ENCODE assay signal across 11 mouse cellular contexts in the genomic region with DNA sequence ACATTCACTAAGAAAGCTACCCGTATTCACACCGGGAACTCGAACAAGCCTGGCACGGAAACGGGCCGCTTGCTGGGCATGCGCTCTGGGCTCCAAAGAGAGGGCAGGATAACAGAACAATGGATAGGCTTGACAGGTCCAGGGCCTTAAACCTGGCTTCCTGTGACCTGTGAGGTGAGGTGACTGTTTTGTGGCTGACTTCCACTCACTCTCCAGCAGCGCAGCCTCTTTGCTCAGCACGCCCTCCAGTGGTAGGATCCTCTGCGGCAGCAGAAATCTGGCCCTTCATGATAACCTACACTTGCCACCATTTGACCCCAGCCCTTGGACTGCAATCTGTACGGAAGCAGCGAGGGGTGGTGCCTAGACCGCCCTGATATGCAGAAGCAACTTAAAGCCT. TPM values are rescaled to one million over a fixed set of nuclear protein-coding genes. Genes with fewer than 3 reads are reported as not detected.
DNase-seq lines count a peak whose midpoint lies in the region; ATAC-seq and TF ChIP-seq lines count a peak whose summit lies in the region.
"Had no signal": no experiment of that assay in that cellular context is flagged by ENCODE, and none has a peak within 500 bp of the region (broad histone marks: within the 10 kb centered on the region; RNA-seq: fewer than 3 reads in every experiment).

No protein-coding gene starts in this region.

- no peak overlapping the region for H3K4me3 ChIP-seq in intestine, postnatal 0 days (ENCODE audit: low read depth, low read length)
- no peak overlapping the region for H3K4me3 ChIP-seq in intestine, embryonic 16.5 days (ENCODE audit: low read length)
- no peak overlapping the region for H3K4me3 ChIP-seq in forebrain, embryonic 12.5 days (replicated peaks)
- H3K4me3 ChIP-seq: lung, embryonic 15.5 days had no signal

- no peaks in the 10 kb centered on the region for H3K4me1 ChIP-seq in intestine, postnatal 0 days (replicated peaks; ENCODE audit: control insufficient read depth, insufficient read depth, low read length)
- H3K4me1 ChIP-seq in intestine, embryonic 16.5 days (ENCODE audit: control insufficient read depth, insufficient read depth, low read length), result no peaks in the 10 kb centered on the region
- H3K4me1 ChIP-seq in forebrain, embryonic 12.5 days, result no peaks in the 10 kb centered on the region; the same call in 1 of the 2 replicates
- H3K4me1 ChIP-seq: lung, embryonic 15.5 days had no signal

- H3K4me2 ChIP-seq in intestine, postnatal 0 days (replicated peaks; ENCODE audit: low read depth), result no peak overlapping the region
- no peak overlapping the region for H3K4me2 ChIP-seq in intestine, embryonic 16.5 days (ENCODE audit: low read depth, low read length)
- H3K4me2 ChIP-seq in forebrain, embryonic 12.5 days, result peak overlapping the region; percentile 19
- H3K4me2 ChIP-seq: lung, embryonic 15.5 days had no signal

- no peaks in the 10 kb centered on the region for H3K9me3 ChIP-seq in intestine, postnatal 0 days (ENCODE audit: control insufficient read depth)
- H3K9me3 ChIP-seq in intestine, embryonic 16.5 days (ENCODE audit: control insufficient read depth, low read length), result no peaks in the 10 kb centered on the region
- no peaks in the 10 kb centered on the region for H3K9me3 ChIP-seq in forebrain, embryonic 12.5 days
- H3K9me3 ChIP-seq: lung, embryonic 15.5 days had no signal

- no peak overlapping the region for H3K9ac ChIP-seq in intestine, postnatal 0 days (ENCODE audit: low read depth, low read length)
- H3K9ac ChIP-seq in intestine, embryonic 16.5 days (ENCODE audit: low read depth, low read length), result no peak overlapping the region
- H3K9ac ChIP-seq in forebrain, embryonic 12.5 days, result no peak overlapping the region
- H3K9ac ChIP-seq: lung, embryonic 15.5 days had no signal

- 27% methylated on average over 13 of the region's 13 CpGs for WGBS in intestine, postnatal 0 days
- 30% methylated on average over 13 of the region's 13 CpGs for WGBS in intestine, embryonic 16.5 days
- 24% methylated on average over 13 of the region's 13 CpGs for WGBS in forebrain, embryonic 12.5 days

- no peak overlapping the region for H3K27ac ChIP-seq in intestine, postnatal 0 days (ENCODE audit: low read depth, low read length)
- H3K27ac ChIP-seq in intestine, embryonic 16.5 days (ENCODE audit: low read length), result no peak overlapping the region
- no peak overlapping the region for H3K27ac ChIP-seq in forebrain, embryonic 12.5 days
- H3K27ac ChIP-seq: lung, embryonic 15.5 days had no signal

- peak; percentile 67 for TF ChIP-seq CTCF in intestine, postnatal 0 days (IDR thresholded peaks at IDR 0.05; ENCODE audit: low read depth)

- no peak for ATAC-seq in intestine, postnatal 0 days
- no peak for ATAC-seq in intestine, embryonic 16.5 days
- ATAC-seq in forebrain, embryonic 12.5 days (ENCODE audit: low FRiP score), result no peak

- no peaks in the 10 kb centered on the region for H3K36me3 ChIP-seq in intestine, postnatal 0 days (ENCODE audit: control insufficient read depth, insufficient read depth)
- no peaks in the 10 kb centered on the region for H3K36me3 ChIP-seq in intestine, embryonic 16.5 days (ENCODE audit: control insufficient read depth, insufficient read depth, low read length)
- H3K36me3 ChIP-seq in forebrain, embryonic 12.5 days (replicated peaks), result no peaks in the 10 kb centered on the region
- H3K36me3 ChIP-seq: lung, embryonic 15.5 days had no signal

- no peaks in the 10 kb centered on the region for H3K27me3 ChIP-seq in intestine, postnatal 0 days (replicated peaks; ENCODE audit: control insufficient read depth, insufficient read depth, low read length)
- no peaks in the 10 kb centered on the region for H3K27me3 ChIP-seq in intestine, embryonic 16.5 days (replicated peaks; ENCODE audit: control insufficient read depth, insufficient read depth, low read length)
- peaks cover 26% of the 10 kb centered on the region; the same call in 1 of the 2 replicates for H3K27me3 ChIP-seq in forebrain, embryonic 12.5 days

- peak; percentile 70 for DNase-seq in ES-CJ7 (ENCODE audit: low read depth, low spot score)
- DNase-seq in lung, postnatal 14 days, result peak; percentile 31
- DNase-seq in thymus, postnatal 4 days, result no peak
- no peak for DNase-seq in cerebellum, adult 8-10 months
- DNase-seq in right cerebral cortex, postnatal 25 days, result no peak
- DNase-seq: cerebellum, adult 2 months; gastrocnemius, postnatal 36 days had no signal

RNA-seq across cellular contexts. Expression of a gene that starts 19.7 kb away (rescaled TPM):
- 0.03 and 0.04 TPM in 2 replicates for polyA plus RNA-seq in intestine, postnatal 0 days (2015; fragmentation: Nextera tagmentation; extraction: Ambion mirVana)
- 0.07 and 0.16 TPM in 2 replicates for polyA plus RNA-seq in intestine, embryonic 16.5 days (2015; fragmentation: Nextera tagmentation; extraction: Ambion mirVana)
- 0.24 and 0.55 TPM in 2 replicates for polyA plus RNA-seq in forebrain, embryonic 12.5 days (2016; fragmentation: Nextera tagmentation; extraction: Ambion mirVana)

RNA-seq across cellular contexts. Expression of a gene that starts 22.8 kb away (rescaled TPM):
- polyA plus RNA-seq in intestine, postnatal 0 days (2015; fragmentation: Nextera tagmentation; extraction: Ambion mirVana), result 0.71 and 1.2 TPM in 2 replicates
- 1.5 and 2.4 TPM in 2 replicates for polyA plus RNA-seq in intestine, embryonic 16.5 days (2015; fragmentation: Nextera tagmentation; extraction: Ambion mirVana)
- not detected in 2 replicates for polyA plus RNA-seq in forebrain, embryonic 12.5 days (2016; fragmentation: Nextera tagmentation; extraction: Ambion mirVana)
- polyA plus RNA-seq: lung, embryonic 15.5 days had no signal

RNA-seq across cellular contexts. Expression of a gene that starts 30.5 kb away (rescaled TPM):
- polyA plus RNA-seq in intestine, postnatal 0 days (2015; fragmentation: Nextera tagmentation; extraction: Ambion mirVana), result 0.59 and 1.3 TPM in 2 replicates
- polyA plus RNA-seq in intestine, embryonic 16.5 days (2015; fragmentation: Nextera tagmentation; extraction: Ambion mirVana), result 0.95 and 1.5 TPM in 2 replicates
- polyA plus RNA-seq in forebrain, embryonic 12.5 days (2016; fragmentation: Nextera tagmentation; extraction: Ambion mirVana), result not detected in 2 replicates
- polyA plus RNA-seq: lung, embryonic 15.5 days had no signal

RNA-seq across cellular contexts. Expression of a gene that starts 35.8 kb away (rescaled TPM):
- 24.9 and 25.3 TPM in 2 replicates for polyA plus RNA-seq in intestine, postnatal 0 days (2015; fragmentation: Nextera tagmentation; extraction: Ambion mirVana)
- polyA plus RNA-seq in intestine, embryonic 16.5 days (2015; fragmentation: Nextera tagmentation; extraction: Ambion mirVana), result 25.3 and 27.9 TPM in 2 replicates
- 0.19 TPM in 1 of 2 replicates, not detected in the other for polyA plus RNA-seq in forebrain, embryonic 12.5 days (2016; fragmentation: Nextera tagmentation; extraction: Ambion mirVana)

Comparison
In these comparisons a context has a peak if more than half of its experiments do, and no peak if none do; other contexts are left out.
1. DNase-seq: peak in ES-CJ7 (single experiment) and lung, postnatal 14 days (single experiment); none in thymus, postnatal 4 days (single experiment), cerebellum, adult 8-10 months (single experiment) and right cerebral cortex, postnatal 25 days (single experiment).